Mouse (Mus musculus): ENCODE measurements around the gene Anapc4. TPM values are rescaled to one million over a fixed set of nuclear protein-coding genes. Genes with fewer than 3 reads are reported as not detected.

Gene Anapc4
- polyA plus RNA-seq, 1 experiment from 2014 or later = 119 TPM

- WGBS = 97% methylated on average over 7 of the region's 7 CpGs
- H3K9ac ChIP-seq (ENCODE audit: low read length) = no peak overlapping the region
- H3K4me3 ChIP-seq (ENCODE audit: low read depth, low read length) = no peak overlapping the region
- no peak for DNase-seq (ENCODE audit: low spot score)
- H3K27ac ChIP-seq (ENCODE audit: low read depth, low read length) = no peak overlapping the region
- ATAC-seq (replicated peaks; ENCODE audit: low FRiP score) = no peak
- H3K36me3 ChIP-seq (ENCODE audit: control insufficient read depth, insufficient read depth, low read length) = peaks cover 3% of the 10 kb centered on the region; the same call in 1 of the 2 replicates
- no peak overlapping the region for H3K4me2 ChIP-seq (ENCODE audit: low read depth, low read length, severe bottlenecking)
- no peaks in the 10 kb centered on the region for H3K4me1 ChIP-seq (replicated peaks; ENCODE audit: control insufficient read depth, insufficient read depth, low read length)
- no peaks in the 10 kb centered on the region for H3K9me3 ChIP-seq (ENCODE audit: control insufficient read depth, low read length)
- no peaks in the 10 kb centered on the region for H3K27me3 ChIP-seq (ENCODE audit: control insufficient read depth, insufficient read depth, low read length)
Observed at GRCm38 (mm10) chr5:52844319-52844718, 10.5 kb downstream of the Anapc4 start.

- H3K9me3 ChIP-seq (ENCODE audit: control insufficient read depth, low read length) = no peaks in the 10 kb centered on the region
- H3K36me3 ChIP-seq (ENCODE audit: control insufficient read depth, insufficient read depth, low read length) = peaks cover 2% of the 10 kb centered on the region; the same call in 1 of the 2 replicates
- no peaks in the 10 kb centered on the region for H3K27me3 ChIP-seq (ENCODE audit: control insufficient read depth, insufficient read depth, low read length)
- no peak overlapping the region for H3K9ac ChIP-seq (ENCODE audit: low read length)
- no peaks in the 10 kb centered on the region for H3K4me1 ChIP-seq (replicated peaks; ENCODE audit: control insufficient read depth, insufficient read depth, low read length)
- ATAC-seq (replicated peaks; ENCODE audit: low FRiP score) (no peak), DNase-seq (ENCODE audit: low spot score) (no peak)
- H3K4me3 ChIP-seq (ENCODE audit: low read depth, low read length) = no peak overlapping the region
- WGBS = 89% methylated on average over 5 of the region's 5 CpGs
- H3K4me2 ChIP-seq (ENCODE audit: low read depth, low read length, severe bottlenecking) = no peak overlapping the region
- no peak overlapping the region for H3K27ac ChIP-seq (ENCODE audit: low read depth, low read length)
Observed at GRCm38 (mm10) chr5:52855727-52856126, 21.9 kb downstream of the Anapc4 start.

- no peak overlapping the region for H3K27ac ChIP-seq (ENCODE audit: low read depth, low read length)
- H3K4me2 ChIP-seq (ENCODE audit: low read depth, low read length, severe bottlenecking) = no peak overlapping the region
- no peaks in the 10 kb centered on the region for H3K9me3 ChIP-seq (ENCODE audit: control insufficient read depth, low read length)
- no peak overlapping the region for H3K9ac ChIP-seq (ENCODE audit: low read length)
- H3K27me3 ChIP-seq (ENCODE audit: control insufficient read depth, insufficient read depth, low read length) = no peaks in the 10 kb centered on the region
- 90% methylated on average over 8 of the region's 8 CpGs for WGBS
- no peak for ATAC-seq (replicated peaks; ENCODE audit: low FRiP score)
- H3K4me3 ChIP-seq (ENCODE audit: low read depth, low read length) = no peak overlapping the region
- no peaks in the 10 kb centered on the region for H3K4me1 ChIP-seq (replicated peaks; ENCODE audit: control insufficient read depth, insufficient read depth, low read length)
- no peak for DNase-seq (ENCODE audit: low spot score)
- peaks cover 5% of the 10 kb centered on the region; the same call in 1 of the 2 replicates for H3K36me3 ChIP-seq (ENCODE audit: control insufficient read depth, insufficient read depth, low read length)
Observed at GRCm38 (mm10) chr5:52864446-52864845, 30.6 kb downstream of the Anapc4 start.

GRCm38 (mm10) chr5:52865825-52866224 lies 32.0 kb downstream of the Anapc4 start:
- Histone ChIP-seq H3K9me3 (ENCODE audit: control insufficient read depth, low read length) (no peaks in the 10 kb centered on the region), H3K9ac (ENCODE audit: low read length) (no peak overlapping the region), H3K4me3 (ENCODE audit: low read depth, low read length) (no peak overlapping the region), H3K27me3 (ENCODE audit: control insufficient read depth, insufficient read depth, low read length) (no peaks in the 10 kb centered on the region), H3K4me2 (ENCODE audit: low read depth, low read length, severe bottlenecking) (no peak overlapping the region), H3K27ac (ENCODE audit: low read depth, low read length) (no peak overlapping the region), H3K4me1 (replicated peaks; ENCODE audit: control insufficient read depth, insufficient read depth, low read length) (no peaks in the 10 kb centered on the region), H3K36me3 (ENCODE audit: control insufficient read depth, insufficient read depth, low read length) (peaks cover 5% of the 10 kb centered on the region; the same call in 1 of the 2 replicates)
- WGBS = 93% methylated on average over 9 of the region's 9 CpGs
- DNase-seq (ENCODE audit: low spot score) (no peak), ATAC-seq (replicated peaks; ENCODE audit: low FRiP score) (no peak)

- ATAC-seq (replicated peaks; ENCODE audit: low FRiP score) (no peak), DNase-seq (ENCODE audit: low spot score) (no peak)
- Histone ChIP-seq H3K27ac (ENCODE audit: low read depth, low read length) (no peak overlapping the region), H3K4me3 (ENCODE audit: low read depth, low read length) (no peak overlapping the region), H3K27me3 (ENCODE audit: control insufficient read depth, insufficient read depth, low read length) (no peaks in the 10 kb centered on the region), H3K4me1 (replicated peaks; ENCODE audit: control insufficient read depth, insufficient read depth, low read length) (no peaks in the 10 kb centered on the region), H3K9me3 (ENCODE audit: control insufficient read depth, low read length) (no peaks in the 10 kb centered on the region), H3K9ac (ENCODE audit: low read length) (no peak overlapping the region), H3K36me3 (ENCODE audit: control insufficient read depth, insufficient read depth, low read length) (peaks cover 5% of the 10 kb centered on the region; the same call in 1 of the 2 replicates), H3K4me2 (ENCODE audit: low read depth, low read length, severe bottlenecking) (no peak overlapping the region)
- WGBS = 91% methylated on average over 18 of the region's 18 CpGs
Observed at GRCm38 (mm10) chr5:52866361-52867155, 32.7 kb downstream of the Anapc4 start.

GRCm38 (mm10) chr5:52868918-52869703 lies 35.3 kb downstream of the Anapc4 start:
- no peak overlapping the region for H3K9ac ChIP-seq (ENCODE audit: low read length)
- H3K9me3 ChIP-seq (ENCODE audit: control insufficient read depth, low read length) = no peaks in the 10 kb centered on the region
- no peak overlapping the region for H3K4me3 ChIP-seq (ENCODE audit: low read depth, low read length)
- H3K4me1 ChIP-seq (replicated peaks; ENCODE audit: control insufficient read depth, insufficient read depth, low read length) = no peaks in the 10 kb centered on the region
- no peaks in the 10 kb centered on the region; the same call in 1 of the 2 replicates for H3K36me3 ChIP-seq (ENCODE audit: control insufficient read depth, insufficient read depth, low read length)
- no peaks in the 10 kb centered on the region for H3K27me3 ChIP-seq (ENCODE audit: control insufficient read depth, insufficient read depth, low read length)
- WGBS = 91% methylated on average over 12 of the region's 12 CpGs
- no peak overlapping the region for H3K27ac ChIP-seq (ENCODE audit: low read depth, low read length)
- no peak for DNase-seq (ENCODE audit: low spot score)
- no peak for ATAC-seq (replicated peaks; ENCODE audit: low FRiP score)
- H3K4me2 ChIP-seq (ENCODE audit: low read depth, low read length, severe bottlenecking) = no peak overlapping the region

- H3K27ac ChIP-seq (ENCODE audit: low read depth, low read length) = no peak overlapping the region
- H3K4me1 ChIP-seq (replicated peaks; ENCODE audit: control insufficient read depth, insufficient read depth, low read length) = no peaks in the 10 kb centered on the region
- no peaks in the 10 kb centered on the region for H3K9me3 ChIP-seq (ENCODE audit: control insufficient read depth, low read length)
- no peak overlapping the region for H3K4me2 ChIP-seq (ENCODE audit: low read depth, low read length, severe bottlenecking)
- 24% methylated on average over 1 of the region's 1 CpGs for WGBS
- DNase-seq (ENCODE audit: low spot score) = no peak
- no peak for ATAC-seq (replicated peaks; ENCODE audit: low FRiP score)
- no peaks in the 10 kb centered on the region for H3K27me3 ChIP-seq (ENCODE audit: control insufficient read depth, insufficient read depth, low read length)
- H3K4me3 ChIP-seq (ENCODE audit: low read depth, low read length) = no peak overlapping the region
- no peak overlapping the region for H3K9ac ChIP-seq (ENCODE audit: low read length)
- H3K36me3 ChIP-seq (ENCODE audit: control insufficient read depth, insufficient read depth, low read length) = no peaks in the 10 kb centered on the region; the same call in 1 of the 2 replicates
Observed at GRCm38 (mm10) chr5:52871461-52871860, 37.6 kb downstream of the Anapc4 start.

GRCm38 (mm10) chr5:52871986-52872385 lies 38.2 kb downstream of the Anapc4 start:
- Histone ChIP-seq H3K36me3 (ENCODE audit: control insufficient read depth, insufficient read depth, low read length) (no peaks in the 10 kb centered on the region; the same call in 1 of the 2 replicates), H3K4me3 (ENCODE audit: low read depth, low read length) (no peak overlapping the region), H3K4me2 (ENCODE audit: low read depth, low read length, severe bottlenecking) (no peak overlapping the region), H3K27me3 (ENCODE audit: control insufficient read depth, insufficient read depth, low read length) (no peaks in the 10 kb centered on the region), H3K27ac (ENCODE audit: low read depth, low read length) (no peak overlapping the region), H3K4me1 (replicated peaks; ENCODE audit: control insufficient read depth, insufficient read depth, low read length) (no peaks in the 10 kb centered on the region), H3K9ac (ENCODE audit: low read length) (no peak overlapping the region), H3K9me3 (ENCODE audit: control insufficient read depth, low read length) (no peaks in the 10 kb centered on the region)
- DNase-seq (ENCODE audit: low spot score) (no peak), ATAC-seq (replicated peaks; ENCODE audit: low FRiP score) (no peak)
- 95% methylated on average over 13 of the region's 13 CpGs for WGBS
